Mouse (Mus musculus) embryonic facial prominence, embryonic 12.5 days (tissue): ENCODE measurements around the gene Gm3417. TPM values are rescaled to one million over a fixed set of nuclear protein-coding genes. Genes with fewer than 3 reads are reported as not detected.
"Not testable (repeated sequence)": the region's sequence is repeated elsewhere in the genome, so short reads cannot be mapped to it uniquely, and the experiment has no call there.

Experiments used
- ATAC-seq: fragments of 200-750 bp; cut with Nextera tagmentation; 2 replicates; pipeline ENCODE4 v1.8.0; 2017; ENCODE audit not compliant: insufficient number of reproducible peaks, insufficient read depth, low FRiP score, low TSS enrichment
- H3K27ac ChIP-seq: fragments of 300-500 bp; sonication (generic); 2 replicates; pipeline ENCODE4 v1.5.1; 2016; ENCODE audit warnings: mild to moderate bottlenecking
- H3K27me3 ChIP-seq: fragments of 300-500 bp; sonication (generic); 2 replicates; pipeline ENCODE4 v1.6.1; 2016; ENCODE audit warnings: mild to moderate bottlenecking, moderate library complexity
- H3K36me3 ChIP-seq: fragments of 300-500 bp; sonication (generic); 2 replicates; pipeline ENCODE4 v1.6.1; 2016; ENCODE audit warnings: mild to moderate bottlenecking
- H3K4me1 ChIP-seq: fragments of 300-500 bp; sonication (generic); 2 replicates; pipeline ENCODE4 v1.6.1; 2016
- H3K4me2 ChIP-seq: fragments of 300-500 bp; sonication (generic); replicated peaks from 2 replicates; pipeline ENCODE4 v1.6.1; 2016; ENCODE audit warnings: mild to moderate bottlenecking, moderate library complexity
- H3K4me3 ChIP-seq: fragments of 300-500 bp; sonication (generic); 2 replicates; pipeline ENCODE4 v1.5.1; 2016; ENCODE audit warnings: mild to moderate bottlenecking
- H3K9ac ChIP-seq: fragments of 300-500 bp; sonication (generic); 2 replicates; pipeline ENCODE4 v1.6.1; 2016; ENCODE audit warnings: mild to moderate bottlenecking, moderate library complexity
- H3K9me3 ChIP-seq: fragments of 300-500 bp; sonication (generic); 2 replicates; pipeline ENCODE4 v1.6.1; 2016; ENCODE audit warnings: mild to moderate bottlenecking, moderate library complexity
- WGBS: fragments of 180-500 bp; shearing (Covaris S2); methylation state at CpG from one replicate; pipeline ENCODE4 v1.1.7; 2016; 5-methylcytosine and 5-hydroxymethylcytosine counted together
- polyA plus RNA-seq: library from polyadenylated mRNA; unstranded; fragments of >200 nt; fragmentation: Nextera tagmentation; extraction: Ambion mirVana; gene quantifications from 2 replicates; pipeline ENCODE4 v1.2.1, GENCODE M21; 2016

Gene Gm3417
- polyA plus RNA-seq, 1 experiment from 2014 or later, result not detected

DNA sequence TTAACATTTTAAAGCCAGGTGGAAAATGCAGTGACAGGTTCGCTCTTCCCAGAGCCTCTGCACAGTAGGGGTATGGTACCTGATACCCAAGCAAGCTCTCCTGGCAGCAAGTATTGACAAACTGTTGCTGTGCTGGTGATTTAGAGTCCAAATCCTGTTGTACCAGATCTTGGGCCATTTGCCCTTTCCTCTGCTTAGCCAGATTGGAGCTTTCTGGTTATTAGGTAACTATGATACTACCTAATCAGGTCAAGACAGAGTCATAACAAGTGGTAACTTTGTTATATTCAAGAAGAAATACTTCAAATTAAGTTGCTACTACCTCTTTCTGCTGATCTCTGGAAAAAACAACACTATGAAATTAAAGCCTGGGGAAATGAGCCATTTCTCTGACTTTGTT lies 34.0 kb downstream of the Gm3417 start:
- no peak for ATAC-seq
- WGBS, result 88% methylated on average over 1 of the region's 1 CpGs
- H3K36me3 ChIP-seq, result peaks cover 33% of the 10 kb centered on the region
- H3K27ac ChIP-seq, result no peak overlapping the region
- H3K4me1 ChIP-seq, result peaks cover 16% of the 10 kb centered on the region
- peak overlapping the region; percentile 95 for H3K4me2 ChIP-seq
- H3K27me3 ChIP-seq, result no peaks in the 10 kb centered on the region
- H3K9me3 ChIP-seq, result no peaks in the 10 kb centered on the region
- H3K9ac ChIP-seq, result no peak overlapping the region
- H3K4me3 ChIP-seq, result no peak overlapping the region

- H3K4me1 ChIP-seq, result peaks cover 16% of the 10 kb centered on the region
- H3K9me3 ChIP-seq, result no peaks in the 10 kb centered on the region
- H3K4me3 ChIP-seq, result peak overlapping the region; percentile 87
- peak overlapping the region; percentile 80; the same call in 1 of the 2 replicates for H3K27ac ChIP-seq
- peaks cover 27% of the 10 kb centered on the region; the same call in 1 of the 2 replicates for H3K36me3 ChIP-seq
- peak overlapping the region; percentile 83 for H3K9ac ChIP-seq
- ATAC-seq, result peak; percentile 1; the same call in 1 of the 2 replicates
- 25% methylated on average over 16 of the region's 16 CpGs for WGBS
- no peaks in the 10 kb centered on the region for H3K27me3 ChIP-seq
- peak overlapping the region; percentile 95 for H3K4me2 ChIP-seq
Observed at GRCm38 (mm10) chr17:14943729-14944059, 34.9 kb downstream of the Gm3417 start.

GRCm38 (mm10) chr17:14943009-14943728 lies 35.4 kb downstream of the Gm3417 start, which contains the start of the genes Wdr27 and 1600012H06Rik:
Gene Wdr27, minus strand, starts transcription at chr17:14943158.
Gene 1600012H06Rik, plus strand, starts transcription at chr17:14943184.
- ATAC-seq, result peak; percentile 96
- Histone ChIP-seq H3K4me1 (peaks cover 16% of the 10 kb centered on the region), H3K9ac (peak within 1 kb of the TSS; percentile 83), H3K27me3 (no peaks in the 10 kb centered on the region), H3K4me3 (peak within 1 kb of the TSS; percentile 87), H3K9me3 (no peaks in the 10 kb centered on the region), H3K4me2 (peak within 1 kb of the TSS; percentile 95), H3K27ac (peak within 1 kb of the TSS; percentile 80), H3K36me3 (peaks cover 22% of the 10 kb centered on the region; the same call in 1 of the 2 replicates)
- under 1% methylated on average over 54 of the region's 54 CpGs for WGBS

DNA sequence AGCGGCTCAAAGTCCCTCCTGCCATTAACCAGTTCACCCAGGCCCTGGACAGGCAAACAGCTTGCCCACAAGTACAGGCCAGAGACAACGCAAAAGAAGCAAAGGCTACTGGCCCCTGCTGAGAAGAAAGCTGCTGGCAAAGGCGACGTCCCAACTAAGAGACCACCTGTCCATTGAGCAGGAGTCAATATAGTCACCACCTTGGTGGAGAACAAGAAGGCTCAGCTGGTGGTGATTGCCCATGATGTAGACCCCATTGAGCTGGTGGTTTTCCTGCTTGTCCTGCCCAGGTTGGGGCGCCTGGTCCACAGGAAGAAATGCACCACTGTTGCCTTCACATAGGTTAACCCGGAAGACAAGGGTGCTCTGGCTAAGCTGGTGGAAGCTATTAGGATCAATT lies 36.4 kb downstream of the Gm3417 start:
- peak overlapping the region; percentile 83 for H3K9ac ChIP-seq
- H3K9me3 ChIP-seq, result not testable (repeated sequence)
- 64% methylated on average over 6 of the region's 6 CpGs for WGBS

DNA sequence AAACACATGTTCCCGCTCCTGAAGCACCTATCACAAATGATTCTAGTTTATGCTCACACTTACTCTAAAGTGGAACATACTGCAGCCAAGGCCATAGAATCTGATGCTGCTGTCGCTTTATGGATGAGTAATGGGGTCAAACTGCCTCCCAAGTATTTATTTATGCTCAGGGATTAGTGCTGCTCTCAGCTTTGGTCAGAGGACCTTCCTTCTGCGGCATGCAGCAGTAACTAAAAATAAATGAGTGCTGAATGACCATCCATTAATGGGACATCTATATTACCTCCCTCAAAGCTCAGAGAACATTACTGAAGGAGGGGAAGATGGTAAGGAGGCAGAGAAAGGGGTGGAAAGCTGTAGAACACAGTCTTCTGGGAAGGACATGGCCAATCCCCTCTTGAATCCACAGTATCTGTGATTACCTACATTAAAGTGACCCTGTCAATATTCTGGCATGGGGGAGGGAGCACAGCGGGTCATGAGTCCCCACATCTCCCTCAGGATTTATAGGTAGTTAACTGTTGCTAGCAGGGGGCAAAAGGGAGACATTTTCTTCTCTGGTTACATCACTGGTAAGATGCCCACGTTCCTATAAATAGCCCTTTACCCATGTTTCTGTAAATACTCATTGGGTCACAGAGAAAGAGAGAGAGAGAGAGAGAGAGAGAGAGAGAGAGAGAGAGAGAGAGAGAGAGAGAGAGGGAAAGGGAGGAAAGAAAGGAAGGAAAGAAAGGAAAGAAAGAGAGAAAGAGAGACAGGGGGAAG lies 42.6 kb downstream of the Gm3417 start:
- Histone ChIP-seq H3K4me3 (no peak overlapping the region), H3K4me1 (no peaks in the 10 kb centered on the region), H3K27me3 (no peaks in the 10 kb centered on the region), H3K36me3 (no peaks in the 10 kb centered on the region), H3K9ac (no peak overlapping the region), H3K27ac (no peak overlapping the region), H3K9me3 (no peaks in the 10 kb centered on the region), H3K4me2 (no peak overlapping the region)
- ATAC-seq, result no peak
- 73% methylated on average over 5 of the region's 5 CpGs for WGBS

More for the DNA sequence above, 36.4 kb downstream of the Gm3417 start:
- Histone ChIP-seq H3K36me3 (peaks cover 19% of the 10 kb centered on the region; the same call in 1 of the 2 replicates), H3K4me2 (peak overlapping the region; percentile 95), H3K4me3 (peak overlapping the region; percentile 87), H3K4me1 (peaks cover 16% of the 10 kb centered on the region)
- H3K27me3 ChIP-seq, H3K27ac ChIP-seq, ATAC-seq: not testable (repeated sequence)

- 84% methylated on average over 14 of the region's 14 CpGs for WGBS
- not testable (repeated sequence) for H3K27me3 ChIP-seq, H3K4me2 ChIP-seq, H3K9me3 ChIP-seq, H3K9ac ChIP-seq, ATAC-seq, H3K4me1 ChIP-seq, H3K36me3 ChIP-seq, H3K27ac ChIP-seq, H3K4me3 ChIP-seq
Observed at GRCm38 (mm10) chr17:14935280-14935679, 43.3 kb downstream of the Gm3417 start.

DNA sequence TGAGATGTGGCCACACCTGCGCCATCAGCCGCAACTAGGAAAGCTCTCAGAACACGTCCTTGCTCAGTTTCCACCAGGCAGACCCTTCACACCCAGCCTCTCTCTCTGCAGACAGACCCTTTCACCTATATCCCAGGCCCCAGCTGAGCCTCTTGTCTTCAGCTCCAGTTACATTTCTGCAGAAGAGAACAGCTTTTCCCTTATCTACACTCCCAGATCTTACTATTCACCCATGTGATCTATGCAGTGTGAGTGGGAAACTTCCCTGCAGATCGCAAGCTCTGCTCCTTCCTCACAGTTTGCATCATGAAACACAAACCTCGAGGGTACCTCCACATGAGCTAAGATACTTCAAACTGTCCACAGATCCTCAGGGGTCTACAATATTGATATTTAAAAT lies 47.1 kb downstream of the Gm3417 start:
- Histone ChIP-seq H3K27me3 (no peaks in the 10 kb centered on the region), H3K36me3 (no peaks in the 10 kb centered on the region), H3K4me1 (no peaks in the 10 kb centered on the region), H3K27ac (no peak overlapping the region), H3K4me3 (no peak overlapping the region), H3K9ac (no peak overlapping the region), H3K4me2 (no peak overlapping the region), H3K9me3 (no peaks in the 10 kb centered on the region)
- ATAC-seq, result no peak
- 81% methylated on average over 5 of the region's 5 CpGs for WGBS

DNA sequence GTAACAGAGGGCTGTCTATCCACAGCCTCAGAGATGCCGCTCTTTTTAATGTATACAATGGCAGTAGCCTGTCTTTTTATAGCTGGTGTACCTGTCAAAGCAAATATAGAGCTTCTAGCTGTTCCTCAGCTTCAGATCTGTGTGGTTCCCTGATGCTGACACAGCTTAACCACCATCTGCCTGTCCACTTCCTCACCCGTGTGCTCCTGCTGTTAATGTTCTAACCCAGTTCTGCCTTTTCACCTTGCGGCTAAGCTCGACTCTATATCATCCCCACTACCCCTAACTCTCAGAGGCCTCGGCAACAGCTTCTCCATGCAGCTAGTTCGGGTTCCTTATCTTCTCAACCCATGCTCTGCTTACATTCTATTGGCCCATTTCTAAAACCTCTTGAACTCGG lies 47.9 kb downstream of the Gm3417 start:
- H3K9ac ChIP-seq, result no peak overlapping the region
- no peak for ATAC-seq
- 83% methylated on average over 7 of the region's 7 CpGs for WGBS

GRCm38 (mm10) chr17:14928631-14929030 lies 50.0 kb downstream of the Gm3417 start:
- no peak for ATAC-seq

More for the DNA sequence above, 47.9 kb downstream of the Gm3417 start:
- Histone ChIP-seq H3K9me3 (no peaks in the 10 kb centered on the region), H3K4me3 (no peak overlapping the region), H3K4me2 (no peak overlapping the region), H3K4me1 (no peaks in the 10 kb centered on the region), H3K27ac (no peak overlapping the region), H3K36me3 (no peaks in the 10 kb centered on the region), H3K27me3 (no peaks in the 10 kb centered on the region)

DNA sequence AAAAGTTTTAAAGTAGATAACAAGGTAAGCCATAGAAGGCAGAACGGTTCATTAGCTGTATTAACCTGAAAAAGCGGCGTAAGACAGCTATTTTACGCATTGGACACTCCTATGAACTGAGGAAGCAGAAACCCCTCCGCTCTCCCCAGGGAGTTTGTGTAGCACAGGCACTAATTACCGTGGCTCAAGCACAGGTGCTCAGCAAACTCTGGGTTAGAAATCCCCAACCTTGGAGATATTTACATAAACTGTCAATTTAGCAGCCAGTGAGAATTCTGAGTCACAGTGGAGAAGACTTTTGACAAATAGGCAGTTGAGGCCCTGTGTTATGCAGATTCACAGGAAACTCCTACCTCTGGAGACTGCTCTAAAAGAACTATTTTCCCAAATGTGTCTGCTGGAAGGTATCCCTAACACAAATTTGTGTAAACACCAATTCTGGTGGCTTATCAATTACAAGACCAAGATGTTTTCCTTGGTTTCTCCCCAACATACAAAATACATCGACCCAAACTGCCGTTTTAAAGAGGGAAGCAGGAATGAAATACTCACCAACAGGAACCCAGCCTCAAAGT lies 50.9 kb downstream of the Gm3417 start:
- Histone ChIP-seq H3K4me2 (no peak overlapping the region), H3K4me3 (no peak overlapping the region), H3K9ac (no peak overlapping the region), H3K27me3 (no peaks in the 10 kb centered on the region), H3K27ac (no peak overlapping the region), H3K9me3 (no peaks in the 10 kb centered on the region), H3K4me1 (no peaks in the 10 kb centered on the region), H3K36me3 (no peaks in the 10 kb centered on the region)
- no peak for ATAC-seq
- 78% methylated on average over 8 of the region's 8 CpGs for WGBS

More at GRCm38 (mm10) chr17:14928631-14929030, 50.0 kb downstream of the Gm3417 start:
- no peaks in the 10 kb centered on the region for H3K9me3 ChIP-seq
- no peaks in the 10 kb centered on the region for H3K27me3 ChIP-seq
- H3K4me1 ChIP-seq, result no peaks in the 10 kb centered on the region
- H3K27ac ChIP-seq, result no peak overlapping the region
- no peaks in the 10 kb centered on the region for H3K36me3 ChIP-seq
- H3K4me3 ChIP-seq, result no peak overlapping the region
- no peak overlapping the region for H3K9ac ChIP-seq
- no peak overlapping the region for H3K4me2 ChIP-seq
- 69% methylated on average over 5 of the region's 5 CpGs for WGBS

DNA sequence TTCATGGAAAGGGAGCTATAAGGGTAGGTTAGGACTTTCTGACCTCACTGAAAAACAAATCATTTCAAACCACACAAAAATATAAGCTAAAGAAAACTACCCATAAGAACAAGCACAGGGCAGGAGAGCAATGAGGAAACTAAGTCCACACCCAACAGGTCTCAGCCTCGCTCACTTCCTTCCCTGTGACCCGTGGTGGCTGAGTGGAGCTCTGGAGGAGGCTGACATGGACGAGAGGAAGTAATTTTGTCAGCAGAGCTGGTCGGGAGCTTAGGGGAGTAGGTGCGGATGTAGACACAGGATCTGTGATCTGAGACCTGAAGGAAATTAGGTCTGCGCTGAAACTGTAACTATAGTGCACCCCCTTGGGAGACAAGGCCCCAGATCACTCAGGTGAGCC lies 57.0 kb downstream of the Gm3417 start:
- Histone ChIP-seq H3K27me3 (no peaks in the 10 kb centered on the region), H3K4me3 (no peak overlapping the region), H3K4me2 (no peak overlapping the region), H3K9ac (no peak overlapping the region), H3K36me3 (no peaks in the 10 kb centered on the region), H3K9me3 (no peaks in the 10 kb centered on the region), H3K4me1 (no peaks in the 10 kb centered on the region), H3K27ac (no peak overlapping the region)
- no peak for ATAC-seq
- WGBS, result 52% methylated on average over 6 of the region's 6 CpGs
